Mouse (Mus musculus) G1E (cell line): ENCODE data around the gene Gm10409.
"Not testable (repeated sequence)": the region's sequence is repeated elsewhere in the genome, so short reads cannot be mapped to it uniquely, and the experiment has no call there.

Experiments used
- CTCF ChIP-seq: IDR thresholded peaks from 2 replicates; pipeline ENCODE4 v1.5.1; 2012; ENCODE audit warnings: low read depth, low read length, inconsistent platforms, mixed read lengths
- GATA1 ChIP-seq: IDR thresholded peaks from 2 replicates; pipeline ENCODE4 v1.6.1; 2012; ENCODE audit warnings: borderline replicate concordance, low read length, inconsistent platforms, mixed read lengths
- POLR2AphosphoS5 ChIP-seq: IDR thresholded peaks from 2 replicates; pipeline ENCODE4 v1.6.1; 2012; ENCODE audit warnings: low read depth, low read length, inconsistent platforms; ENCODE audit not compliant: insufficient replicate concordance
- TAL1 ChIP-seq: conservative IDR thresholded peaks from 2 replicates; pipeline ENCODE4 v1.6.1; 2012; ENCODE audit warnings: low read depth, low read length, inconsistent platforms, mixed read lengths

- not testable (repeated sequence) for TF ChIP-seq CTCF, POLR2AphosphoS5, GATA1, TAL1
Measured at GRCm38 (mm10) chr14:3427803-3428202, 15.4 kb downstream of the Gm10409 start, which contains the start of gene Gm3005.
